Mouse (Mus musculus): ENCODE results near the gene Cd82.

DNA sequence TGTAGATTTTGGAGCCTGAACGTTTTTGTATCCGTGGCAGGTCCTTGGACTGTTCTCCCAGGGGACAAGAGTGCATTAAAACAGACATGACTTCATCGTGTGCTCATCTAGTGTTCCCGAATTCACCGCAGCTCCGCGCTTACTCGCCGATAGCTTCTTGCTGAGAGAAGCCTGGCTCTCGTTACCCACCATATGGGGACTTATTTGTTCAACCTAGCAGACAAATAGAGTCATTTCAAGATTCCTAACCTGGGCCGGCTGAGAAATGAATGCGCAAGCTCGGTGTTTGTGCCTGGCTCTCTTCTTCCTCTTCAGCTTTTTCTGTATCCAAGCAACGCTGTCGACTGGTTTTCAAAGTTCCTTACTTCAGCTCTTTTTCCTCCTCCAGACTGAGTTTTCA, 85.1 kb downstream of the Cd82 start:
- TF ChIP-seq CTCF (IDR thresholded peaks at IDR 0.05; ENCODE audit: control insufficient read depth, insufficient read depth, insufficient read length) (no peak), MYOG (IDR thresholded peaks at IDR 0.05; ENCODE audit: control insufficient read depth, extremely low read depth, insufficient read length) (no peak), MAX (IDR thresholded peaks at IDR 0.05) (no peak), MYOD1 (IDR thresholded peaks at IDR 0.05; ENCODE audit: control insufficient read depth, insufficient read length, low read depth) (no peak), USF1 (IDR thresholded peaks at IDR 0.05; ENCODE audit: low read depth) (no peak), CEBPB (IDR thresholded peaks at IDR 0.05; ENCODE audit: low read depth) (no peak), FOSL1 (IDR thresholded peaks at IDR 0.05; ENCODE audit: insufficient read depth, low read length, poor library complexity, severe bottlenecking) (no peak)
